Mouse (Mus musculus) cerebellum, postnatal 4 days (tissue): Measurements from ENCODE around the gene Hist2h2bb.
"Not testable (repeated sequence)": the region's sequence is repeated elsewhere in the genome, so short reads cannot be mapped to it uniquely, and the experiment has no call there.

Source experiments
- DNase-seq, 2 experiments: peaks; one replicate each; pipeline ENCODE4 v3.0.0; 2022; ENCODE audit warnings: low spot score in 2 of 2, mixed read lengths in 1 of 2

Hist2h2bb gene

GRCm38 (mm10) chr3:96263558-96264403, 5.8 kb upstream of the Hist2h2bb start:
- peak in 1 of 2 experiments; percentile 39 for DNase-seq

- no peak for DNase-seq
Observed at GRCm38 (mm10) chr3:96264404-96264949, 5.1 kb upstream of the Hist2h2bb start.

- no peak for DNase-seq
Observed at GRCm38 (mm10) chr3:96266132-96266710, 3.3 kb upstream of the Hist2h2bb start.

GRCm38 (mm10) chr3:96267541-96267940, 2.0 kb upstream of the Hist2h2bb start:
- no peak for DNase-seq

GRCm38 (mm10) chr3:96268051-96268775, 1.3 kb upstream of the Hist2h2bb start, which contains the start of gene Hist2h3b:
Gene Hist2h3b, plus strand, starts transcription at chr3:96268654.
- DNase-seq: peak; percentile 58 to 77

- DNase-seq: peak in 1 of 2 experiments; percentile 22
Observed at GRCm38 (mm10) chr3:96268776-96269378, 675 bp upstream of the Hist2h2bb start.

GRCm38 (mm10) chr3:96273591-96274465, 4.3 kb downstream of the Hist2h2bb start:
- no peak for DNase-seq

GRCm38 (mm10) chr3:96277428-96277799, 7.9 kb downstream of the Hist2h2bb start:
- peak in 1 of 2 experiments; percentile 37 for DNase-seq

- peak; percentile 94 to 95 for DNase-seq
Observed at GRCm38 (mm10) chr3:96277800-96278624, 8.5 kb downstream of the Hist2h2bb start.

GRCm38 (mm10) chr3:96280660-96281059, 11.1 kb downstream of the Hist2h2bb start:
- no peak for DNase-seq

- DNase-seq: no peak
Observed at GRCm38 (mm10) chr3:96284457-96284856, 14.9 kb downstream of the Hist2h2bb start.

- DNase-seq: not testable (repeated sequence)
Observed at GRCm38 (mm10) chr3:96287334-96287733, 17.8 kb downstream of the Hist2h2bb start.

- DNase-seq: no peak
Observed at GRCm38 (mm10) chr3:96289201-96289600, 19.6 kb downstream of the Hist2h2bb start.

GRCm38 (mm10) chr3:96290727-96291126, 21.2 kb downstream of the Hist2h2bb start:
- DNase-seq: not testable (repeated sequence)

- DNase-seq: no peak
Observed at GRCm38 (mm10) chr3:96292641-96293040, 23.1 kb downstream of the Hist2h2bb start.

- DNase-seq: no peak
Observed at GRCm38 (mm10) chr3:96293368-96293767, 23.8 kb downstream of the Hist2h2bb start.

- DNase-seq: no peak
Observed at GRCm38 (mm10) chr3:96293787-96294186, 24.2 kb downstream of the Hist2h2bb start, which contains the start of gene Fcgr1. Gene Fcgr1, minus strand, starts transcription at chr3:96293969.

GRCm38 (mm10) chr3:96298360-96298759, 28.8 kb downstream of the Hist2h2bb start:
- no peak for DNase-seq

- DNase-seq: no peak
Observed at GRCm38 (mm10) chr3:96299562-96299961, 30.0 kb downstream of the Hist2h2bb start.
